Mouse (Mus musculus) kidney, embryonic 15.5 days (tissue): ENCODE data around the gene 3110001I22Rik. TPM values are rescaled to one million over a fixed set of nuclear protein-coding genes. Genes with fewer than 3 reads are reported as not detected.

Experiments
- polyA plus RNA-seq: library from polyadenylated mRNA; unstranded; fragments of >200 nt; fragmentation: Nextera tagmentation; extraction: Ambion mirVana; gene quantifications from 2 replicates; pipeline ENCODE4 v1.2.1, GENCODE M21; 2015

3110001I22Rik gene
- polyA plus RNA-seq, 1 experiment from 2014 or later, result 6.4 TPM

Other genes with a start within 250 kb of the 3110001I22Rik start
- gene Parn, start 3.8 kb upstream of the 3110001I22Rik start, polyA plus RNA-seq, result 44.9 and 46.4 TPM in 2 replicates
- 48.7 and 50.9 TPM in 2 replicates for gene Bfar, start 71 bp upstream of the 3110001I22Rik start, polyA plus RNA-seq
- gene Pla2g10, start 59.1 kb downstream of the 3110001I22Rik start, polyA plus RNA-seq, result 0.53 and 1.6 TPM in 2 replicates
- 68.2 and 68.9 TPM in 2 replicates for gene Rrn3, start 108.8 kb downstream of the 3110001I22Rik start, polyA plus RNA-seq
- 162 and 163 TPM in 2 replicates for gene Ntan1, start 146.9 kb downstream of the 3110001I22Rik start, polyA plus RNA-seq
- gene Pdxdc1, start 231.2 kb downstream of the 3110001I22Rik start, polyA plus RNA-seq, result 77.7 and 89.2 TPM in 2 replicates
- gene Mpv17l, start 231.2 kb downstream of the 3110001I22Rik start, polyA plus RNA-seq, result 7.5 and 7.7 TPM in 2 replicates